Comparison of ENCODE assay signal across 10 mouse cellular contexts in genomic region chr11:105313633-105314014, GRCm38 (mm10). TPM values are rescaled to one million over a fixed set of nuclear protein-coding genes. Genes with fewer than 3 reads are reported as not detected.
A peak's percentile ranks its signal among the peaks of the same experiment; 100 is the strongest.
DNase-seq lines count a peak whose midpoint lies in the region; ATAC-seq and TF ChIP-seq lines count a peak whose summit lies in the region.
"Had no signal": no experiment of that assay in that cellular context is flagged by ENCODE, and none has a peak within 500 bp of the region (broad histone marks: within the 10 kb centered on the region; RNA-seq: fewer than 3 reads in every experiment).

No protein-coding gene starts in this region.

- peak overlapping the region; percentile 38; the same call in 1 of the 2 replicates for H3K9ac ChIP-seq in hindbrain, embryonic 16.5 days (ENCODE audit: low read depth, low read length)
- no peak overlapping the region for H3K9ac ChIP-seq in liver, postnatal 0 days (replicated peaks)

- TF ChIP-seq EP300 in liver, postnatal 0 days (IDR thresholded peaks at IDR 0.05; ENCODE audit: low read depth), result no peak

- no peak overlapping the region; the same call in 1 of the 2 replicates for H3K4me3 ChIP-seq in gastrocnemius, adult 2 months
- H3K4me3 ChIP-seq in left cerebral cortex, adult 2 months, result no peak overlapping the region
- no peak overlapping the region for H3K4me3 ChIP-seq in hindbrain, embryonic 16.5 days (ENCODE audit: low read length)
- H3K4me3 ChIP-seq in myocyte, result no peak overlapping the region
- no peak overlapping the region for H3K4me3 ChIP-seq in liver, postnatal 0 days (ENCODE audit: low read depth, low read length)

- peak; percentile 66 for ATAC-seq in hindbrain, embryonic 16.5 days
- ATAC-seq in liver, postnatal 0 days, result no peak

- intact Hi-C loops in gastrocnemius, adult 2 months (cut with DNase I), result no loop called here
- intact Hi-C loops in left cerebral cortex, adult 2 months (cut with DNase I), result no loop called here

- no peaks in the 10 kb centered on the region for H3K27me3 ChIP-seq in hindbrain, embryonic 16.5 days (replicated peaks; ENCODE audit: control insufficient read depth, insufficient read depth, low read length)
- no peaks in the 10 kb centered on the region for H3K27me3 ChIP-seq in myocyte (ENCODE audit: control insufficient read depth, insufficient read depth, insufficient read length)
- H3K27me3 ChIP-seq in liver, postnatal 0 days (ENCODE audit: insufficient read depth, low read length), result no peaks in the 10 kb centered on the region

- DNase-seq in gastrocnemius, adult 2 months, result no peak
- DNase-seq in gastrocnemius, adult 18-20 months (ENCODE audit: low spot score), result no peak
- peak in 1 of 2 experiments; percentile 24 for DNase-seq in left cerebral cortex, adult 2 months (ENCODE audit: extremely low spot score in 1 of 2, low spot score in 2 of 2)
- no peak for DNase-seq in left cerebral cortex, adult 11 months (ENCODE audit: low spot score)
- no peak for DNase-seq in liver, postnatal 0 days
- no peak for DNase-seq in cerebellum, adult 9-11 months
- DNase-seq: cerebellum, postnatal 36 days had no signal

- no peak for TF ChIP-seq POLR2A in myocyte (IDR thresholded peaks at IDR 0.05; ENCODE audit: insufficient read length, low read depth)

- 26% methylated on average over 8 of the region's 8 CpGs for WGBS in hindbrain, embryonic 16.5 days
- WGBS in liver, postnatal 0 days (ENCODE audit: insufficient replicate concordance), result 63% methylated on average over 8 of the region's 8 CpGs

- H3K9me3 ChIP-seq in hindbrain, embryonic 16.5 days (ENCODE audit: control insufficient read depth, low read length), result no peaks in the 10 kb centered on the region
- H3K9me3 ChIP-seq in liver, postnatal 0 days (ENCODE audit: low read length), result no peaks in the 10 kb centered on the region

- H3K4me1 ChIP-seq in hindbrain, embryonic 16.5 days (ENCODE audit: control insufficient read depth, insufficient read depth, low read depth, low read length), result peaks cover 22% of the 10 kb centered on the region
- H3K4me1 ChIP-seq in liver, postnatal 0 days (ENCODE audit: insufficient read depth), result no peaks in the 10 kb centered on the region; the same call in none of the 2 replicates

- no peak overlapping the region for H3ac ChIP-seq in myocyte (ENCODE audit: control insufficient read depth, insufficient read length)

- H3K27ac ChIP-seq in gastrocnemius, adult 2 months, result peak overlapping the region; percentile 82
- peak overlapping the region; percentile 21; the same call in 1 of the 2 replicates for H3K27ac ChIP-seq in left cerebral cortex, adult 2 months
- peak overlapping the region; percentile 54 for H3K27ac ChIP-seq in hindbrain, embryonic 16.5 days (ENCODE audit: low read depth, low read length)
- no peak overlapping the region for H3K27ac ChIP-seq in liver, postnatal 0 days (ENCODE audit: low read depth)

- H3K79me2 ChIP-seq in myocyte (ENCODE audit: control insufficient read depth, insufficient read depth), result peaks cover 45% of the 10 kb centered on the region

- no peak overlapping the region for H3K4me2 ChIP-seq in hindbrain, embryonic 16.5 days (ENCODE audit: low read length)
- peak overlapping the region; percentile 95 for H3K4me2 ChIP-seq in myocyte (ENCODE audit: low read depth)
- no peak overlapping the region for H3K4me2 ChIP-seq in liver, postnatal 0 days (ENCODE audit: low read depth, low read length)
- H3K4me2 ChIP-seq: liver, embryonic 11.5 days had no signal

- no peak for TF ChIP-seq CTCF in gastrocnemius, adult 2 months (IDR thresholded peaks at IDR 0.05)
- TF ChIP-seq CTCF in left cerebral cortex, adult 2 months (IDR thresholded peaks at IDR 0.05), result no peak
- no peak for TF ChIP-seq CTCF in liver, postnatal 0 days (IDR thresholded peaks at IDR 0.05; ENCODE audit: low read depth)

- H3K36me3 ChIP-seq in hindbrain, embryonic 16.5 days (ENCODE audit: control insufficient read depth, insufficient read depth, low read length), result no peaks in the 10 kb centered on the region
- peaks cover 5% of the 10 kb centered on the region for H3K36me3 ChIP-seq in myocyte (ENCODE audit: control insufficient read depth, insufficient read depth)
- H3K36me3 ChIP-seq in liver, postnatal 0 days (replicated peaks; ENCODE audit: insufficient read depth, low read length), result no peaks in the 10 kb centered on the region

TF ChIP-seq in myocyte, 11 proteins besides CTCF, POLR2A, EP300 and RAD21:
- TF ChIP-seq REST (IDR thresholded peaks at IDR 0.05; ENCODE audit: insufficient read depth, insufficient read length) (no peak), SRF (IDR thresholded peaks at IDR 0.05; ENCODE audit: control insufficient read depth, insufficient read length, low read depth) (no peak), POLR2AphosphoS2 (IDR thresholded peaks at IDR 0.05; ENCODE audit: insufficient read length, low read depth) (no peak), CEBPB (IDR thresholded peaks at IDR 0.05; ENCODE audit: insufficient read depth, poor library complexity, severe bottlenecking) (no peak), USF1 (IDR thresholded peaks at IDR 0.05; ENCODE audit: low read depth) (no peak), MAX (IDR thresholded peaks at IDR 0.05; ENCODE audit: low read depth) (no peak), TCF12 (IDR thresholded peaks at IDR 0.05; ENCODE audit: insufficient read depth, poor library complexity, severe bottlenecking) (no peak), MYOD1 (IDR thresholded peaks at IDR 0.05; ENCODE audit: control insufficient read depth in 1 of 3, insufficient read length in 2 of 3, low read depth in 2 of 3) (no peak), E2F4 (IDR thresholded peaks at IDR 0.05; ENCODE audit: insufficient read depth) (no peak), TCF3 (IDR thresholded peaks at IDR 0.05; ENCODE audit: insufficient read length, low read depth) (no peak), MYOG (IDR thresholded peaks at IDR 0.05; ENCODE audit: control insufficient read depth in 1 of 3, insufficient read depth in 1 of 3, insufficient read length in 2 of 3, low read depth in 2 of 3) (no peak)

RNA-seq across cellular contexts. Expression of gene Mrc2, which starts 21.2 kb away (rescaled TPM):
- 10 to 100 TPM in 1 of 2 experiments, 1 to 10 TPM in 1; 5.9 to 17.6 TPM for total RNA-seq in gastrocnemius, adult 2 months (2021)
- 1 to 10 TPM; 7.5 to 8.5 TPM for total RNA-seq in gastrocnemius, adult 18-20 months (2021)
- total RNA-seq in left cerebral cortex, adult 2 months (2021), result 1 to 10 TPM; 5.1 to 7.2 TPM
- polyA plus RNA-seq in hindbrain, embryonic 16.5 days (2015; fragmentation: Nextera tagmentation; extraction: Ambion mirVana), result 4.9 and 7.4 TPM in 2 replicates
- 47.7 TPM for polyA plus RNA-seq in myocyte (2012; fragmentation: generic; extraction: Trizol)
- polyA plus RNA-seq in liver, postnatal 0 days (2015; fragmentation: Nextera tagmentation; extraction: Ambion mirVana), result 0.25 and 0.32 TPM in 2 replicates
